Mouse (Mus musculus): ENCODE data around the gene Lrp6. TPM values are rescaled to one million over a fixed set of nuclear protein-coding genes. Genes with fewer than 3 reads are reported as not detected.

Gene Lrp6
- polyA plus RNA-seq, 1 experiment from 2014 or later, result 14.9 TPM

GRCm38 (mm10) chr6:134413706-134414531 lies 152.8 kb downstream of the Lrp6 start:
- Histone ChIP-seq H3K4me1 (peaks cover 14% of the 10 kb centered on the region; the same call in 1 of the 2 replicates), H3K4me3 (peak overlapping the region; percentile 6; the same call in 1 of the 2 replicates), H3K4me2 (peak overlapping the region; percentile 31), H3K36me3 (no peaks in the 10 kb centered on the region), H3K27me3 (replicated peaks) (no peaks in the 10 kb centered on the region), H3K9ac (no peak overlapping the region), H3K9me3 (no peaks in the 10 kb centered on the region), H3K27ac (replicated peaks) (no peak overlapping the region)
- no peak for ATAC-seq (ENCODE audit: extremely low read depth, insufficient number of reproducible peaks, low FRiP score, low TSS enrichment)
- 53% methylated on average over 18 of the region's 18 CpGs for WGBS

- Histone ChIP-seq H3K9ac (no peak overlapping the region), H3K9me3 (no peaks in the 10 kb centered on the region), H3K36me3 (no peaks in the 10 kb centered on the region), H3K4me3 (no peak overlapping the region), H3K27ac (replicated peaks) (no peak overlapping the region), H3K4me1 (no peaks in the 10 kb centered on the region), H3K27me3 (replicated peaks) (no peaks in the 10 kb centered on the region; the same call in 1 of the 2 replicates), H3K4me2 (no peak overlapping the region)
- 45% methylated on average over 5 of the region's 5 CpGs for WGBS
- no peak for ATAC-seq (ENCODE audit: extremely low read depth, insufficient number of reproducible peaks, low FRiP score, low TSS enrichment)
Observed at GRCm38 (mm10) chr6:134407226-134407625, 159.5 kb downstream of the Lrp6 start.

GRCm38 (mm10) chr6:134403684-134404070 lies 163.1 kb downstream of the Lrp6 start:
- no peaks in the 10 kb centered on the region for H3K36me3 ChIP-seq
- no peak for ATAC-seq (ENCODE audit: extremely low read depth, insufficient number of reproducible peaks, low FRiP score, low TSS enrichment)
- H3K4me2 ChIP-seq, result no peak overlapping the region
- H3K4me1 ChIP-seq, result no peaks in the 10 kb centered on the region
- H3K4me3 ChIP-seq, result no peak overlapping the region
- WGBS, result 83% methylated on average over 9 of the region's 9 CpGs
- H3K9me3 ChIP-seq, result no peaks in the 10 kb centered on the region
- H3K27me3 ChIP-seq (replicated peaks), result no peaks in the 10 kb centered on the region; the same call in 1 of the 2 replicates
- H3K27ac ChIP-seq (replicated peaks), result no peak overlapping the region
- H3K9ac ChIP-seq, result no peak overlapping the region

GRCm38 (mm10) chr6:134402914-134403683 lies 163.7 kb downstream of the Lrp6 start:
- Histone ChIP-seq H3K36me3 (no peaks in the 10 kb centered on the region), H3K4me2 (peak overlapping the region; percentile 30; the same call in 1 of the 2 replicates), H3K4me1 (no peaks in the 10 kb centered on the region), H3K27ac (replicated peaks) (no peak overlapping the region), H3K9ac (0 out of 2 replicates have a peak overlapping the region, but pooled peaks have one; percentile 37), H3K4me3 (no peak overlapping the region), H3K27me3 (replicated peaks) (no peaks in the 10 kb centered on the region; the same call in 1 of the 2 replicates), H3K9me3 (no peaks in the 10 kb centered on the region)
- ATAC-seq (ENCODE audit: extremely low read depth, insufficient number of reproducible peaks, low FRiP score, low TSS enrichment), result no peak
- WGBS, result 31% methylated on average over 16 of the region's 16 CpGs

Other genes with a start within 250 kb of the Lrp6 start
- 0.41 and 0.48 TPM in 2 replicates for gene Bcl2l14, start 170.6 kb downstream of the Lrp6 start, polyA plus RNA-seq (2015; fragmentation: Nextera tagmentation; extraction: Ambion mirVana)
- 5.9 and 6.1 TPM in 2 replicates for gene Mansc1, start 65.5 kb upstream of the Lrp6 start, polyA plus RNA-seq (2015; fragmentation: Nextera tagmentation; extraction: Ambion mirVana)
- 12.7 and 14.4 TPM in 2 replicates for gene Borcs5, start 72.5 kb upstream of the Lrp6 start, polyA plus RNA-seq (2015; fragmentation: Nextera tagmentation; extraction: Ambion mirVana)
- gene Dusp16, start 225.7 kb upstream of the Lrp6 start, polyA plus RNA-seq (2015; fragmentation: Nextera tagmentation; extraction: Ambion mirVana), result 14.2 and 16.6 TPM in 2 replicates

All from heart, embryonic 13.5 days (tissue).